Mouse (Mus musculus): ENCODE results near the gene S100a4.

The S100a4 gene

GRCm38 (mm10) chr3:90600458-90601195, 2.9 kb upstream of the S100a4 start:
- no peak for DNase-seq

GRCm38 (mm10) chr3:90601486-90602110, 2.0 kb upstream of the S100a4 start, which contains the start of gene Gm42674:
Gene Gm42674, plus strand, starts transcription at chr3:90601904.
- no peak for DNase-seq

- DNase-seq = peak; percentile 9 to 24
These were observed 845 bp downstream of the S100a4 start for GRCm38 (mm10) chr3:90604416-90604815.

GRCm38 (mm10) chr3:90605049-90605448, 1.5 kb downstream of the S100a4 start:
- no peak for DNase-seq

GRCm38 (mm10) chr3:90605736-90606135, 2.2 kb downstream of the S100a4 start:
- no peak for DNase-seq

GRCm38 (mm10) chr3:90606185-90606584, 2.6 kb downstream of the S100a4 start:
- DNase-seq = no peak

GRCm38 (mm10) chr3:90607361-90607760, 3.8 kb downstream of the S100a4 start:
- DNase-seq = no peak

GRCm38 (mm10) chr3:90608223-90608622, 4.7 kb downstream of the S100a4 start, which contains the start of gene S100a5:
Gene S100a5, plus strand, starts transcription at chr3:90608523.
- no peak for DNase-seq

GRCm38 (mm10) chr3:90609102-90609501, 5.5 kb downstream of the S100a4 start:
- DNase-seq = no peak

- DNase-seq = no peak
These were observed 7.9 kb downstream of the S100a4 start for GRCm38 (mm10) chr3:90611494-90611893.

GRCm38 (mm10) chr3:90612061-90612460, 8.5 kb downstream of the S100a4 start:
- DNase-seq = no peak

- peak; percentile 48 to 61 for DNase-seq
These were observed 9.2 kb downstream of the S100a4 start, which contains the start of gene S100a6 for GRCm38 (mm10) chr3:90612728-90613291. Gene S100a6, plus strand, starts transcription at chr3:90612882.

- DNase-seq = no peak
These were observed 10.0 kb downstream of the S100a4 start for GRCm38 (mm10) chr3:90613461-90614147.

GRCm38 (mm10) chr3:90614148-90614530, 10.6 kb downstream of the S100a4 start:
- no peak for DNase-seq

- no peak for DNase-seq
These were observed 11.2 kb downstream of the S100a4 start for GRCm38 (mm10) chr3:90614611-90615251.

GRCm38 (mm10) chr3:90615415-90615814, 11.8 kb downstream of the S100a4 start:
- DNase-seq = peak; percentile 41 to 65

- DNase-seq = no peak
These were observed 12.3 kb downstream of the S100a4 start for GRCm38 (mm10) chr3:90615911-90616310.

GRCm38 (mm10) chr3:90617586-90617985, 14.0 kb downstream of the S100a4 start:
- no peak for DNase-seq

GRCm38 (mm10) chr3:90621552-90621951, 18.0 kb downstream of the S100a4 start:
- DNase-seq = no peak

- DNase-seq = peak; percentile 10 to 35
These were observed 20.0 kb downstream of the S100a4 start for GRCm38 (mm10) chr3:90623435-90624071.

- no peak for DNase-seq
These were observed 21.9 kb downstream of the S100a4 start for GRCm38 (mm10) chr3:90625496-90625895.

All from cerebellum, postnatal 14 days (tissue).